Mouse (Mus musculus) kidney, adult 2 months (tissue): ENCODE measurements around the gene Mrpl22.

Experiments
- CTCF ChIP-seq: fragments of 200-500 bp; conservative IDR thresholded peaks from 2 replicates; pipeline ENCODE4 v1.5.1; 2011; ENCODE audit warnings: low read depth, mild to moderate bottlenecking, control low read depth, low read length, moderate library complexity, mixed read lengths; ENCODE audit not compliant: insufficient read depth, insufficient read length
- POLR2A ChIP-seq: fragments of 200-500 bp; IDR thresholded peaks from one replicate; pipeline ENCODE4 v1.6.1; 2011; ENCODE audit warnings: low read depth, low read length, control low read depth

DNA sequence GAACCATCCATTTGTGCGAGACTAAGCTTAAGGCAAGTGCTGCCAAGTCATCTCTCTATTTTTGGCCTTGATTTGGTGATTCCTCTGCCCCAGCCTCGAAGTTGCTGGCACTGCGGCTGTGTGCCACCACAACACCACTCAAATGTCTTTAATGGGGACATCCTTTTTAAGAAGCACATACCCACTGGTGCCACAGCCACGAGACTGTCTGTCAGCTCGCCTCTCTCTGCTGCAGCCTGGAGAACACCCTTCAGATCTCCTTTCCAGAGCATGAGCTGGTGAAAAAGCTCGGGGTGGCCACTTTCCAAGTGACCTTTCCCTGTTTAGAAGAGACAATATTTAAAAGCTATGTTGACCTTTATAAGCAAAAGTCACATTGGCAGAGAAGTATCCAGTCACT, 34.8 kb upstream of the Mrpl22 start:
- no peak for TF ChIP-seq POLR2A
- no peak for TF ChIP-seq CTCF
